Mouse (Mus musculus) lung, postnatal 0 days (tissue): ENCODE results near the gene Rtn4rl1. TPM values are rescaled to one million over a fixed set of nuclear protein-coding genes. Genes with fewer than 3 reads are reported as not detected.
"Not testable (repeated sequence)": the region's sequence is repeated elsewhere in the genome, so short reads cannot be mapped to it uniquely, and the experiment has no call there.

ENCODE experiments used
- ATAC-seq: fragments of 200-750 bp; cut with Nextera tagmentation; 2 replicates; pipeline ENCODE4 v1.8.0; 2017; ENCODE audit warnings: moderate library complexity
- DNase-seq: peaks from one replicate; pipeline ENCODE4 v3.0.0-alpha.2; 2016; ENCODE audit warnings: low spot score
- H3K27ac ChIP-seq: fragments of 300-500 bp; sonication (generic); 2 replicates; pipeline ENCODE4 v1.5.1; 2014; ENCODE audit warnings: antibody characterized with exemption, mild to moderate bottlenecking, low read length, mixed read lengths
- H3K27me3 ChIP-seq: fragments of 300-500 bp; sonication (generic); replicated peaks from 2 replicates; pipeline ENCODE4 v1.6.1; 2014; ENCODE audit warnings: low read length, mixed read lengths; ENCODE audit not compliant: insufficient read depth
- H3K36me3 ChIP-seq: fragments of 300-500 bp; sonication (generic); 2 replicates; pipeline ENCODE4 v1.6.1; 2014; ENCODE audit warnings: low read length, mixed read lengths; ENCODE audit not compliant: insufficient read depth
- H3K4me1 ChIP-seq: fragments of 300-500 bp; sonication (generic); 2 replicates; pipeline ENCODE4 v1.6.1; 2014; ENCODE audit warnings: antibody characterized with exemption, low read depth, low read length, mixed read lengths; ENCODE audit not compliant: insufficient read depth
- H3K4me2 ChIP-seq: fragments of 300-500 bp; sonication (generic); replicated peaks from 2 replicates; pipeline ENCODE4 v1.6.1; 2014; ENCODE audit warnings: low read depth, mild to moderate bottlenecking, low read length, moderate library complexity, mixed read lengths
- H3K4me3 ChIP-seq: fragments of 300-500 bp; sonication (generic); 2 replicates; pipeline ENCODE4 v1.5.1; 2014; ENCODE audit warnings: low read depth, low read length
- H3K9ac ChIP-seq: fragments of 300-500 bp; sonication (generic); replicated peaks from 2 replicates; pipeline ENCODE4 v1.6.1; 2014; ENCODE audit warnings: low read depth, mild to moderate bottlenecking
- H3K9me3 ChIP-seq: fragments of 300-500 bp; sonication (generic); 2 replicates; pipeline ENCODE4 v1.6.1; 2016; ENCODE audit warnings: low read length, mixed read lengths
- CTCF ChIP-seq: IDR thresholded peaks from 2 replicates; pipeline ENCODE4 v1.5.1; 2016; ENCODE audit warnings: antibody characterized with exemption, mild to moderate bottlenecking
- EP300 ChIP-seq: IDR thresholded peaks from 2 replicates; pipeline ENCODE4 v1.6.1; 2016; ENCODE audit warnings: antibody characterized with exemption, mild to moderate bottlenecking, control low read depth
- WGBS: fragments of 180-500 bp; shearing (Covaris S2); extraction: QIAGEN DNeasy Blood & Tissue Kit; methylation state at CpG from one replicate; pipeline ENCODE4 v1.1.7; 2014; 5-methylcytosine and 5-hydroxymethylcytosine counted together
- polyA plus RNA-seq: library from polyadenylated mRNA; unstranded; fragments of >200 nt; fragmentation: Nextera tagmentation; extraction: Ambion mirVana; gene quantifications from 2 replicates; pipeline ENCODE4 v1.2.1, GENCODE M21; 2015

Gene Rtn4rl1
- polyA plus RNA-seq, 1 experiment from 2014 or later, result 4.3 TPM

GRCm38 (mm10) chr11:75283784-75284183 is 90.2 kb downstream of the Rtn4rl1 start:
- ATAC-seq, result not testable (repeated sequence)

GRCm38 (mm10) chr11:75285893-75286467 is 92.4 kb downstream of the Rtn4rl1 start:
- Histone ChIP-seq H3K9ac (no peak overlapping the region), H3K36me3 (no peaks in the 10 kb centered on the region), H3K4me1 (peaks cover 2% of the 10 kb centered on the region; the same call in 1 of the 2 replicates), H3K27me3 (peaks cover 3% of the 10 kb centered on the region), H3K27ac (no peak overlapping the region), H3K4me2 (no peak overlapping the region), H3K4me3 (no peak overlapping the region), H3K9me3 (no peaks in the 10 kb centered on the region)
- no peak for ATAC-seq
- no peak for TF ChIP-seq EP300
- WGBS, result 51% methylated on average over 4 of the region's 4 CpGs
- no peak for DNase-seq

More at GRCm38 (mm10) chr11:75283784-75284183, 90.2 kb downstream of the Rtn4rl1 start:
- DNase-seq, H3K27ac ChIP-seq, H3K4me3 ChIP-seq, H3K9ac ChIP-seq, H3K36me3 ChIP-seq, H3K4me1 ChIP-seq, H3K27me3 ChIP-seq, H3K9me3 ChIP-seq, H3K4me2 ChIP-seq: not testable (repeated sequence)
- WGBS, result 59% methylated on average over 3 of the region's 3 CpGs
- peak; percentile 6; the same call in 1 of the 2 replicates for TF ChIP-seq CTCF

GRCm38 (mm10) chr11:75286868-75287267 is 93.3 kb downstream of the Rtn4rl1 start:
- no peak for ATAC-seq
- TF ChIP-seq EP300 (no peak), CTCF (no peak)
- Histone ChIP-seq H3K27ac (no peak overlapping the region), H3K4me1 (no peaks in the 10 kb centered on the region; the same call in 1 of the 2 replicates), H3K9me3 (no peaks in the 10 kb centered on the region), H3K4me2 (no peak overlapping the region), H3K27me3 (no peaks in the 10 kb centered on the region), H3K9ac (no peak overlapping the region), H3K4me3 (no peak overlapping the region), H3K36me3 (no peaks in the 10 kb centered on the region)
- WGBS, result 85% methylated on average over 4 of the region's 4 CpGs
- DNase-seq, result no peak

GRCm38 (mm10) chr11:75287940-75288339 is 94.4 kb downstream of the Rtn4rl1 start:
- ATAC-seq (no peak), DNase-seq (no peak)
- Histone ChIP-seq H3K4me3 (no peak overlapping the region), H3K27ac (no peak overlapping the region), H3K4me2 (no peak overlapping the region), H3K27me3 (peaks cover 4% of the 10 kb centered on the region; the same call in 1 of the 2 replicates), H3K36me3 (no peaks in the 10 kb centered on the region), H3K9me3 (no peaks in the 10 kb centered on the region), H3K9ac (no peak overlapping the region), H3K4me1 (no peaks in the 10 kb centered on the region)
- no peak for TF ChIP-seq CTCF
- TF ChIP-seq EP300, result no peak
- WGBS, result 77% methylated on average over 10 of the region's 10 CpGs

- DNase-seq (no peak), ATAC-seq (no peak)
- Histone ChIP-seq H3K4me2 (no peak overlapping the region), H3K4me3 (no peak overlapping the region), H3K9ac (no peak overlapping the region), H3K9me3 (no peaks in the 10 kb centered on the region), H3K27me3 (peaks cover 4% of the 10 kb centered on the region; the same call in 1 of the 2 replicates), H3K4me1 (no peaks in the 10 kb centered on the region), H3K27ac (no peak overlapping the region), H3K36me3 (no peaks in the 10 kb centered on the region)
- TF ChIP-seq EP300 (no peak), CTCF (no peak)
- 68% methylated on average over 8 of the region's 8 CpGs for WGBS
Measured at GRCm38 (mm10) chr11:75288517-75288916, 94.9 kb downstream of the Rtn4rl1 start.

GRCm38 (mm10) chr11:75289120-75289519 is 95.5 kb downstream of the Rtn4rl1 start:
- Histone ChIP-seq H3K9ac (no peak overlapping the region), H3K9me3 (no peaks in the 10 kb centered on the region), H3K27me3 (peaks cover 4% of the 10 kb centered on the region; the same call in 1 of the 2 replicates), H3K4me2 (no peak overlapping the region), H3K4me1 (no peaks in the 10 kb centered on the region), H3K27ac (no peak overlapping the region), H3K4me3 (no peak overlapping the region), H3K36me3 (no peaks in the 10 kb centered on the region)
- no peak for DNase-seq
- WGBS, result 55% methylated on average over 2 of the region's 2 CpGs
- ATAC-seq, result no peak
- no peak for TF ChIP-seq CTCF
- no peak for TF ChIP-seq EP300
